Mouse (Mus musculus) activated CD4-positive, CD25-positive, alpha-beta regulatory T cell (primary cell): ENCODE results near the gene Frem3. TPM values are rescaled to one million over a fixed set of nuclear protein-coding genes. Genes with fewer than 3 reads are reported as not detected.

Experiments
- polyA plus RNA-seq, 2 experiments: library from polyadenylated mRNA; unstranded; fragments of 100-300 nt; shearing (Covaris generic); gene quantifications; one replicate each; pipeline ENCODE4 v1.2.1; 2017

Frem3 gene
- polyA plus RNA-seq = not detected

DNA sequence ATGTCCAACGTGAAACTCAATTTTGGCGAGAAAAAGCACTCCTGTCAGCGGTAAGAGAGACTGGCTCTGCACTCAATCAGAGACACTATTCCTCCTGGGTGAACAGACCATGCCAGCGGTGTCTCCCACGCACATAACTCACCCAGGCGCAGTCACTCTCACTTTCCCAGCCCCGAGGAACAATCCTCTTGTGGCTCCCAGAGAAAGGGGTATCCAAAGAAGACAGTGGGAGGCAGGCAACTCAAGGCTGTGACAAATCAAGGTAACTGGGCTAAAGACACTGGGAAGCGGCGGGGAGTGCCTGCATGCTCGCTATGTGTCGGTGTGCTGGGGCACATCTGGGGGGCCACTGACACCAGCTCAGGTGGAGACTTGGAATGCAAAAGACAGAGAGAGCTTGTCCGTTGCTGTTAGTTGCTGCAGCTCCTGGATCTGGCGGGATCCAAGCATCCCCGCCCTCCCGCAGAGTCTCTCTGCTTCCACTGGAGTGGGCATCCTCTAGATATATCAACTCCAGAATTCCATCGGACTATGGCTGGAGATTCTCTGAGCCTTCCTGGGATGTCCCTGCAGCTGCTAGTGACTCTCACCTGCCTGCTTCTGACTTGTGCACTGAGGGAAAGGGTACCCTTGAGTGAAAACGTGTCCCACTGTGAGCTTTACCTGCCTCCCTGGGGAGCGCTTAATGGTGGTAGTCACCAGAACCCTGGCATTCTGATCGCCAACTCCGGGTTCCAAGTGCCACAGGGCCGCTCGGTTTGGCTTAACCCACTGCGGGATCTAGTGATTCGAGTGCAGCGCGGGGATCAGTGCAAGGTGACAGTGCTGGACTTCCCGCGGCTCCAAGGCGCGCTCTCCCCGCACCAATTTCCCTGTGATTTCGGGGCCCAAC, at the start of gene Frem3:
Gene Frem3 (plus strand): TSS at position 532 of the 892 bp plus-strand sequence.

DNA sequence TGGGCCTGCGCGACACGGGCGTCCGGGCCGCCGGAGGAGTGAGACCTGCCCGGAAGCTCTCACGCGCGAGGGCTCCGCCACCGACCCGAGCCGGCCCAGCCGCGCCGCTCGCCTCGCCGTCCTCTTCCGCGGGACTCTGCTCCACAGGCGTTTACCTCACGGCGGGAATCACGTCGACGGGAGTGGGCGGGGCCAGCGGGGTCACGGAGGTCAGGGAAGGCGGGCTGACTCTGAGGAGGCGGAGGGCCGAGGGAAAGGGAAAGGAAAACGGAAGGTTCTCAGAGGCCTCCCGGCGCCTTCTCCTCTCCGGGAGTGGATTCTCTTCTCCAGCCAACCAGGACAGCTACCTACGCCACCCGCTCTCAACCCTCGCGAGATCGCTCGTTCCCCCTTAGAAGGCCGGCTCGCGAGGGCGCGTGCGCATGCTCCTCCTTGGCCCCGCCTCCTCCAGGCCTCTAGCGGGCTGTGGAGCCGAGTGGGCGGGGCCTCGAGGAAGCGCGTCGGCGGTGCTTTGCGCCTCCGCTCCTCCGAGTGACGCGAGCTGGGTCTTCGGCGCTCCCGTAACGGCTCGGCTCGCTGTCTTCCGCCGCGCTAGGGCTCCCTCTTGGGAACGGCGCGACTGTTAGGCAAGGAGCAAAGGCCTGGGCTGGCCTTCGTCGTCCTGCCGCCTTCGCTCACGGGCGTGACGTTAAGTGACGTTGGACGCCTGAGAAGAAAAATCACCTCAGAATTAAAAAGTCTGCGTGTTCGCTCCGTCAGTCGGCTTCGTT, 128.5 kb downstream of the Frem3 start, which contains the start of gene Smarca5:
Gene Smarca5 (minus strand): TSS at position 343 of the 770 bp plus-strand sequence.

Other genes with a start within 250 kb of the Frem3 start
- gene Gypa, start 117.3 kb upstream of the Frem3 start, polyA plus RNA-seq = 1 to 10 TPM; 2.1 to 3.5 TPM
- 100 to 1,000 TPM; 121 to 122 TPM for gene Smarca5, start 128.4 kb downstream of the Frem3 start, polyA plus RNA-seq